Mouse (Mus musculus): ENCODE measurements around the gene Swt1.
A peak's percentile ranks its signal among the peaks of the same experiment; 100 is the strongest.
"Not testable (repeated sequence)": the region's sequence is repeated elsewhere in the genome, so short reads cannot be mapped to it uniquely, and the experiment has no call there.

Gene Swt1

DNA sequence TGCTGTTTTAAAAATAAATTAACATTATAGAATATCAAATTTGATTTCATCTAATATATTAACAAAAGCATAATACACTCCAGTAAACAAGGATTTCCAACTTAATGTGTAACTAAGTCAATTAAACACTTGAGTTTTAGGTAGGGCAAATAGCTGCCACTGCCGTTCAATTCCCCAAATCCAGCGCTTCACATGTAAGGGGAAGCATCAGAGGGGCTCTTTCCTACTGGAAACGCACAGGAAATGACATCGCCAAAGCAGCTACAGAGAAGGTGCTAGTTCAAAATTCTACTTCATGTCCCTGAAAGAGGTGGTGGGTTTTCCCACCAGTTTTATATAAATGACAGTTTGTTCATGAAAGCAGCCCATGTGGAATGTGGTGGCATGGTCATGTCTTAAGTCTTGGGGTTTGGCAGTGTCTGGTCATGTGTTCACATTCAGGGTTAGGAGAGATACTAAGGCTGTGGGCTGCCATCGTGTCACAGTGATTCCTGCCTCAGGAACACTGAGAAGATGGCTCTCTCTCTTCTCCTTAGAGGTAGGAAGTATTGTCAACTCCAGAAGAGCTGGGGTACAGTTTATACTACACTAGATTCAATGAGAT, 60.4 kb downstream of the Swt1 start:
- no peak for DNase-seq (ENCODE audit: inconsistent age in 2 of 2, low spot score in 1 of 2)

DNA sequence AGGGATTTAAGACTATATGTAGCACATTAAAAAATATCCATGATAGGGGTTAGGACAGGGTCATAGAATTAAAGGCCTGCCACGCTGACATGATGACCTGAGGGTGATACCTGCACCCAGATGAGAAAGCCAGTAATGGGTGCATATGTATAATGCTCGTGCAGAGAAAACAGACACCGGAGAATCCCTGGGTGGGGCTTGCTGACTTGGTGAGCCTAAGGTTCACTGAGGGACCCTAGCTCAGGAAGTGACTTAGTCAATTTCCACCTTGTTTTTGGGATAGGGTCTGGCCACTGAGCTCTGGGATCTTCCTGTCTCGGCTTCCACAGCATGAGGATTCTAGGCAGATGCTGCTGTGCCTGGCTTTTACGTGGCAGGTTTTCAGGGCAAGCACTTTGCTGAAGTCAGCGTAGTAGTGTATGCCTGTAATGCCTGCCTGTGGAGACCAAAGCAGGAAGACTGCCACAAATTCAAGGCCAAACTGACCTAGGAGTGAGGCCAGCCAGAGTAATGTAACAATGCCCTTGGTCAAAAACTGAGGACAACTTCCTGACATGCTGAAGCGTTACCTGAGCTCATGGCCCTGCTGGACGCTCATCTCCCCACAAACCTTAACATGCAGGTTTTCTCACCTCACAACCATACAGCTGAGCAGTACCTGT, 61.2 kb downstream of the Swt1 start:
- peak; percentile 45 to 82 for DNase-seq (ENCODE audit: inconsistent age in 2 of 2, low spot score in 1 of 2)

DNA sequence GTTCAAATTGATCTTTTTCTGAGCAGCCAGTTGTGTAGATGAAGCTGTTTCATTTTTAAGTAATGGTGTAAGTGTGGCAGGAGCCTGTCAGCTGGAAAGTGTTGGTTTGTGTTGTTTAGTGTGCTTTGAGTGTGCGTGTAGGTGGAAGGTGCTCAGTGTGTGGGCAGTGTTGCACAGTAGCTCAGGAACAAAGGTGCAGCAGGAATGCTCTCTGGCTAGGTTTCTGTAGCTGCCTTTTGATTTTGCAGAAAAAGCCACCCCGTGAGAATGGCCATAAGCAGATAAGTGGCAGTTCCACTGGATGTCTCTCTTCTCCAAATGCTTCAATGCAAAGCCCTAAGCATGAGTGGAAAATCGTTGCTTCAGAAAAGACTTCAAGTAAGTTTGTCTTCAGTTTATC, 68.9 kb downstream of the Swt1 start:
- no peak for DNase-seq (ENCODE audit: inconsistent age in 2 of 2, low spot score in 1 of 2)

DNA sequence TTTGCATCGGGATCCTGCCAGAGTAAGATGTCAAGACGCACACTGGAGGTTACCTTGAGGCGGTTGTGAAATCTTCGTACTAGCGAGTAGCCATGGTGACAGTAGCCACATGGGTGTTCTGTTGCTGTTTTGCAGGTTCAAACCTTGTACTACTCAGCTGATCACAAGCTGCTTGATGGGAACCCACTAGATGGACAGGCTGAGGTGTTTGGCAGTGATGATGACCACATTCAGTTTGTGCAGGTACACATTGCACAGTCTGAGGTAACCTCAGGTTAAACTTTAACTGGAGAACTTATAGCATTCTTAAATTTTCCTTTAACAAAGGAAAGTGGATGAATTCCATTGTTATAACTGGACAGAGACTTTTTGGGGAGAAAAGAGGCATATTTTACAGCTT, 72.3 kb downstream of the Swt1 start:
- peak in 1 of 2 experiments; percentile 17 for DNase-seq (ENCODE audit: inconsistent age in 2 of 2, low spot score in 1 of 2)

DNA sequence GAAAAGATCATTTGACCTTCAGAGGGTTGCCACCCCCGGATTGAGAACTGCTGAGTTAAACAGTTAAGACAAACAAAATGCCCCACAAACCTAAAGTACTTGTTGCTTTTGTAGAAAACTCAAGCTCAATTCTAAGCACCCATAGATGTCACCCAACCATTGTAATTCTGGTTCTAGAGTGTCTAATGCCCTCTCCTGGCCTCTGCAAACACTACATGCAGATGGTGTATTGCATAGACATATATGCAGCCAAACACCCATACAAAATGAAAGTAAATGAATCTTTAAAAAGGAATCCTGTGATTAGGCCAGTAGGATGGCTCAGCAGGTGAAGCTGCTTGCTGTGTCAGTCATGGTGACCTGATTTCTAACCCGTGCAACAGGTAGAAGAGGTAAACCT, 75.3 kb downstream of the Swt1 start:
- peak in 1 of 2 experiments; percentile 73 for DNase-seq (ENCODE audit: inconsistent age in 2 of 2, low spot score in 1 of 2)

DNA sequence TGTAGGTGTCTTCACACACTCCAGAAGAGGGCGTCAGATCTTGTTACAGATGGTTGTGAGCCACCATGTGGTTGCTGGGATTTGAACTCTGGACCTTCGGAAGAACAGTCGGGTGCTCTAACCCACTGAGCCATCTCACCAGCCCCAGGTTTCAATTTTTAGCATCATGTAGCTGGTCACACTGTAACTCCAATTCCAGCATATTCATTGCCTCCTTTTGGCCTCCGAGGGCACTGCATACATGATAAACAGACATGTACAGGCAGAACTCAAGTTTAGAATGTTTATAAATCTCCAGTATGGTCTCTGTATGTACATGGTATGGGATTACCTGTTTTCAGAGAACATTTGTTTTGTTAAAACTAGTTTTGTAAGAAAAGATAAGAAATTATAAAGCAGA, 80.0 kb downstream of the Swt1 start:
- not testable (repeated sequence) for DNase-seq (ENCODE audit: inconsistent age in 2 of 2, low spot score in 1 of 2)

DNA sequence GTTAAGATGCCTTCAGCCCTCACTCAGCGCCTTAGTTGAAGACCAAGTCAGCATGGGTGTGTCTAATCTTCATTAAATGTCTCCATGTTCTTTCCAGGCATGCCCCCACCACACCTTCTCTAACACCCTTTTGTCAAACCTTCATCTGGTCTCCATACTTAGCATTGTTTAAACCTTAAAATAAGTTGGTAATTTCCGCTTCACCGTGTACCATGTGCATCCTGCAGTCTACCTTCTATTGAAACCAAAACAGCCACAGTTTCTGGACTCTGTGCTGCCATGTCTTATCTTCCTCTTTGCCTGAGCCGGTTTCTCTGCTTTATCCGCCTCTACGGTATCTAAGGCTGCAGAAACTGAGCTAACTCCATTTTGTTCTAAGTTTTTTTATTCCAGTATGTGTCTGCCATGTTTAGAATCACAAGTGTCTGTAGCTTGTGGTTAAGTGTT, 81.6 kb downstream of the Swt1 start:
- DNase-seq (ENCODE audit: inconsistent age in 2 of 2, low spot score in 1 of 2): peak in 1 of 2 experiments; percentile 48

DNA sequence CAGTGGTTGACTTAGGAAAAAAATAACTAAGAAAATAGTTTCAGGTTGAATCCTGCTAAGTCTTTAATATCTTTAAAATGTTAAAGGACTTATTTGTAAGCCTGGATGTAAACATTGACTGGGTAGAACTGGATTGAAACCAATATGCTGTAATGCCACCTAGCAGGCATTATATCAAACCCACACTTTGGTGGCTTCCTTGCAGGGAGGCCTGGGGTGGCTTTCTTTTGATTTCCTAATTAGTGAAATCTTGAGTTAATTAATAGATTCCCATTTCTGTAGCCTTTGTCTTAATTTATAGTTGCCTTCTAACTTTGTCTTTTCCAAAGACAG, 82.4 kb downstream of the Swt1 start:
- DNase-seq (ENCODE audit: inconsistent age in 2 of 2, low spot score in 1 of 2): peak in 1 of 2 experiments; percentile 36

DNA sequence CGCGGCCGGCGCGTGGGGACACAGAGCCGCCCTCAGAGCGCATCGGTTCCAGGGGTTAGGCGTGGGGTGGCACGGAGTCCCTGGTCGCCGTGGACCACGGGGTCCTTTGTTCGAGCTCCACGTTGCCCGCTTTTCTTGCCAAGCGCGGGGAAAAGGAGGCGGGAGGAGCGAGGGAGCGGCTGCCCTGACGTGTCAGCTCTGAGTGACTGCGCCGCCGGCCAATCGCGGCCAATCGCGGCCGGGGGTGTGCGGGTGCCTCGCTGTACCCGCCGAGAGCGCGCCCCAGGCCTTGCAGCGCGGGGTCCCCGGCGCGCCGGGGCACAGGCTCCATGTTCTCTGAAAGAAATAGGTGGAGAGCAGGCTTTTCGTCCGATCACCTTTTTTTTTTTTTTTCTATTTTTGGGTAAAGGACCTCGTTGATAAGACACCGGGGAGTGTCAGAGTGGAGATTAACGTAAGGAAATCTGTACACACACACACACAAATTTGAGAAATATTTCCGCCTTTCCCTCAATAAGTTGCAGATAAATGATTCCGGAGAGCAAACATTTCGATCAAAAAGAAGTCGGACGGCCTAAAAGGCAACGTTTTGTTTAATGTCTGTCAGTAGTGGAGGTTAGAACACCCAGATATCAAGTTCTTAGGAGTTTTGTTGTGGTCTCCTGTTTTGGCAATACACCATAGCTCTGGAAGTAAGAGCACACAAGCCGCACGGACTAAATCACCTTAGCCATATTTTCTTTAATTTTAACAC, 83.0 kb downstream of the Swt1 start:
- DNase-seq (ENCODE audit: inconsistent age in 2 of 2, low spot score in 1 of 2): peak; percentile 96 to 98

DNA sequence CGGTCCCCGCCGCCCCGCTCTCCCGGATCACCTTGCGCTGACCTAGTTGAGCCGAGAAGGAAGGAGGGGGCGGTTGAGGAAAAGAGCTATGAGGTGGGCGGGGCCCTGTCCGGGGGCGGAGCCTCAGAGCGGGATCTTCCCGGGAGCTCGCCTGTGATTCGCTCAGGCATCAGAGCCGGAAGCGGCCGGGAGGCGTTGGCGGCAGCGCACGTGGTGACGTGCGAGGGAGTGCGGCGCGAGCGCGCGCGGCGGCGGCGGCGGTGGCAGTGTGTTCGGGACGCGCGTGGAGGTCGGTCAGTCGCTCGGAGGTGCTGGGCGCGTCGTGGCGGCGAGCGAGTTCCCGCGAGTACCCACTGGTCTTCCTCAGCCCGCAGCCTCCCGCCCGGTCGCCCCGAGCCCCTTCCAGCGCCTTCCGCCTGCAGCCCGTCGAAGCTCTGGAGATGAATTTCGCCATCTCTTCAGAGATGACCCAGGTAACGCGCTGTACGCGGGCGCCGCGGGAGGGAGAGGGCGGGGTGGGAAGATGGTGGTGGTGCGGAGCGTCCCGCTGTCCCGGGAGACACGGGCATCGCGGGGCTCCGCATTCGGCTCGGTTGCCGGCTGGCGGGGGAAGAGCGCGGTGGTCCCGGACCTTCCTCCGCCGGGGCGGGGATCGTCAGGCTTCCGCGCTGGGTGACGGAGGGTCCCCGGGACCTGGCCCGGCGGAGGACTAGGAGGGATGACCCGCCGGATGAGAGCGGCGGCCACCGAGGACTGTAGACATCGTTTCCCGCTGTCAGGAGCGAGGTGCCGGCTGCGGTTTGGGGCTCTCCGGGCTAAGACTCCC, 83.8 kb downstream of the Swt1 start, which contains the start of gene Ivns1abp:
Ivns1abp (plus strand) TSS at position 195 of the 826 bp plus-strand sequence.
- DNase-seq (ENCODE audit: inconsistent age in 2 of 2, low spot score in 1 of 2): peak; percentile 98 to 99

DNA sequence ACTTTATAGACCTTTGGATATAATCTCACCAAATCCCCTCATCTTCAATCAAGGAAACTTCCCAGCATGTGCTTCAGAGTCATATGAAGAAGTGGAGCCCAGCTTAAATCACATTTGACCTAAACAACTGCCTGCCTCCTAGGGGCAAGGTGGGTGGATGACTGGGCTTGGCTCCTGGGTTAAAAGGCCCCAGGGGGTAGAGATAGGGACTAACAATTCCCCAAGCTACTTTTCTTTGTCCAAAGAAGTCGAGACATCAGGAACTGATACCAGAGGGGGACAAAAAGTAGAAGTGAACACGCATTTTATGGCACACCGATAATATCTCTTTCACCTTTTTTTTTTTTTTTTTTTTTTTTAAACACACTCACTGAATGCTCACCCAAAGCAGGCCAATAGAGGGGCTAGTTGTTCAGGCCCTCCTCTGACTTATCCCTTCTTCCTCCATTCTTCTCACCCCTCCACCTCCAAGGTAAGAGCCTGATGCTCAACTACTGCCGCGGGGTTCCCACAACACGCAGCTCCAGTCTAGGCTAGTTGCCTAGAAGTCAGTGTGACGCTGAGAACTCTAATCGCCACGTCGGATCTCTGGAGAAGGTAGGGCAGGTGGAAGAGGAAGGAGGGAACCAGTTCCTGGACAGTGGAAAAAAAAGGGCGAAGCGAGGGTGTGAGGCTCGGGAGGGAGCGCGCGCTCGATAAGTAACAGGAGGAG, 84.5 kb downstream of the Swt1 start:
- peak in 1 of 2 experiments; percentile 73 for DNase-seq (ENCODE audit: inconsistent age in 2 of 2, low spot score in 1 of 2)

DNA sequence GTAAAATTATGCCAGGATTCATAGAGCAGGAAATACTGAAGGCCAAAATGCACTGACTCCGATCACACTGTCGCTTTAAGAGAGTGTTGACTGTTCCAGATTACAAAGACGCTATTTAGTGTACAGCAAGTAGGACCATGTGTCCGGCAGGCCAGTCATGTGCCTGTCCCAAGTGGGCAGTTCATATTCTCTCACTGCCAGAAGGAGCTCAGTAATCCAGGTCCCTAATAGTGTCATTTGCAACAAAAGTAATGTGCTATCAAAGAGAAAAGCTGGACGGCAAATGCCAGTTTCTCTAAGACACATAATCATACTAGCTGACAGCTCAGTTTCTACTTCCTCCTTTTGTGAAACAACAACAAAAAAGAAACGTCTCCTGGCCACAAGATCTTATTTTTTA, 85.3 kb downstream of the Swt1 start:
- peak in 1 of 2 experiments; percentile 59 for DNase-seq (ENCODE audit: inconsistent age in 2 of 2, low spot score in 1 of 2)

DNA sequence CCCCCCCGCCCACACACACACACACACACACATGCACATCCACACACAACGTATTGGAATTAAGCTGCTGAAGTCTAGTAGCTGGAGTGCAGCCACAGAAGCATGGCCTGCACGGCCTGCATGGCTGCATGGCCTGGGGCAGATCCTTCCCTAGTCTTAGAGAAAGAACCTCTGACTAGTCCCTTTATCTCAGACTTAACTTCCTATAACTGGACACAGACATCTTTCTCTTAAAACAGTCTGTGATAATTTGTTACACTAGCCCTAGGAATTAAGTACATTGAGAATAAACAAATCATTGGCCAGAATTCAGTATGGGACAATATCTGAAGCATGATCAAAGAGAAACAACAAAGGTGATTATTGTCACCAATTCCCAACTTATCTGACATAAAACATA, 85.9 kb downstream of the Swt1 start:
- DNase-seq (ENCODE audit: inconsistent age in 2 of 2, low spot score in 1 of 2): no peak

DNA sequence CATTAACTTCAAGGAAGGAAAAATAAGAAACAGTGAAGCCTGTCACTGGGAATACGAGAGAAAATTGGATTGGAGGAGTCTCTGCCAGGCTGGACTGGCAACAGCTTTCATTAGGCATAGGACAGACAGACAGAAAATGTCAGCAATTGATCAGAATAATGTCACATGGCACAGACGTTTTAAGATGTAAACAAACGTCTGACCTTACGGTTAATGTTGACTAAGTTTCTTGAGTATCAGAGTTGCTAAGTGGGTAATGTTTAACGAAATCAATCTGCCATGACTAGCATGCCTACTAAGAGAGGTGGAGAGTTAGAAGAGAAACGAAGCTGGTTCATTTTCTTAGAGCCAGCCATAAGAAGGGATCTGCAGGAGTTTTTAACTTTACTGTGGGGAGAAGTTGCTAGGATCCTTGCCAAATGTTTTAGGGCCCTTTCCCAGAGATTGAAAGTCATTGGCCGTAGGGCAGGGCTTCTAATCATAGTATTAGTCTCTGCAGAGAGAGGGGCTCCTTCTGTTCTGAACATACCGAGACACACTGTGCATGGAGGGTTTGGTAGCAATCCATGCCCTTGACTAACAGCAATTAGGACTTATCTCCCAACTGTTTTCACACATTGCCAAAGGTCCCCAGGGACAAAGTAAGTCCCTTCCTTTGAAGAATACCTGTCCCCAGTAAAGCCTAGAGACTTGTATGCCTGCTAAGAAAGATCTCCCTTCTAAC, 86.8 kb downstream of the Swt1 start:
- DNase-seq (ENCODE audit: inconsistent age in 2 of 2, low spot score in 1 of 2): peak in 1 of 2 experiments; percentile 44

DNA sequence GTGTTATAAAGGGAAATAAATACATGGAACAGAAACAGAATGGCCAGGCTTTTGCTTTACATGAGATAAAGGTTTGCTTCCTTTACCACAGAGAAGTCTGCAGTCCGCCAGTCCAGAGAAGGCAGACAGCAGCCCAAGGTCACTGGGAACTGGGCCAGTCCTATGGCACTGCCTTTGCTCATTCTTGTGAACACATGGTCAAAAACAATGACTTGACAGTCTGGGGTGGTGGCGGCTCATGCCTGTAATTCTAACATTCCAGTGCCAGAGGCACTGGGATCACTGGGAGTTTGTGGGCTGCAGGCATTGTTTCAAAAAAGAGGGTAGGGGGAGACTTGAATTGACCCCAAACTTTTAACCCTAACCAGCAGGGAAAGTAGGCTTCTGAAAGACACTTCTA, 89.3 kb downstream of the Swt1 start:
- DNase-seq (ENCODE audit: inconsistent age in 2 of 2, low spot score in 1 of 2): peak; percentile 81 to 92

DNA sequence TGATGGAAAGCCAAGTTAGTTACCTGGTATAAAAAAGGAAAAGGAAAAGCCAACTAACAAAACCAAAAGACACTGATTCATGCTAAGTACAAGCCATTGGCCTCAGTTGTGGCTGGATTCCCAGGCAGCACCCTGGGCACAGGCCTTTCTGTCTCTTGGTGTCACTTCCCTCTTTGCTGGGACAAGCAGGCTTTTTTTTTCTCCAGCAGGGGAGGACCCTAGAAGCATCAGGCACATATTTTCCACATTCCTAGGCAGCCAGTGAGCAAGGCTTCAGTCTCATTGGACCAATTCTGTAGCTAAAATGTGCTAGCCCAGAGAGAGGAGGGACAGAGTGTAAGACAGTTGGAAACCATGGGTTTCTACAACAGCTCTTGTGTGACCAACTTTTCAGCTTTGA, 90.0 kb downstream of the Swt1 start:
- peak in 1 of 2 experiments; percentile 47 for DNase-seq (ENCODE audit: inconsistent age in 2 of 2, low spot score in 1 of 2)

DNA sequence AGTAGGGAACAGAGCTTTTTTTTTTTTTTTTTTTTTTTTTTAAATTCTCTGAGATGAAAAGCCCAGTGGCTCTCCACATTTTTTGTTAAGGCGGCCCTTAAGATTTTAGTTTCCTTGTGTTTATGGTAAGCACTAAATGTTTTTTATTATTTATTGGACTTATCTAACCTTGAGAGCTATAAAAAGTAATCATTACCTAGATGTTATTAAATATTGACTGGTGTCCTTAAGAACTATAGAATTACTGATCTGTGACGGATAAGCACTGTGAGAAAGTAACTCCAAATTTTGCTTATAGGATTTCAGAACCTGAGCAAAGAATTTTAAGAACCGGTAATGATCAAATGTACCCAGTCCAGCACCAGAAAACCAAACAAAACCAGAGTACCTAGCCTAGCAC, 95.4 kb downstream of the Swt1 start:
- DNase-seq (ENCODE audit: inconsistent age in 2 of 2, low spot score in 1 of 2): no peak

DNA sequence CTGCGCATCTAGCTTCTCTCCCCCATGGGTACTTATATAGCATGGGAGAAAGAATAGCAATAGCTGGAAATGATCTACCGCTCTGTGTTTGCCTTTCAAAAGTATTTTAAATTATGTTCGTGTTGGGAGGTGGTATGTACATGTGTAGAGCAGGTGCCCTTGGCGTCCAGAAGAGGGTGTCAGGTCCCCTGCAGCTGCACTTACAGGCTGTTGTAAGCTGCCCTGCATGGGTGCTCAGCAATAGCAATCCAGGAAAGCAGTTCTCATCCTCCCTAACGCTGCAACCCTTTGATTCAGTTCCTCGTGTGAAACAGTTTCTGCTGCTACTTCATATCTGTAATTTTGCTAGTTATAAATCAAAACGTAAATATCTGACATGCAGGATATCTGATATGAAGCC, 98.7 kb downstream of the Swt1 start:
- DNase-seq (ENCODE audit: inconsistent age in 2 of 2, low spot score in 1 of 2): no peak

DNA sequence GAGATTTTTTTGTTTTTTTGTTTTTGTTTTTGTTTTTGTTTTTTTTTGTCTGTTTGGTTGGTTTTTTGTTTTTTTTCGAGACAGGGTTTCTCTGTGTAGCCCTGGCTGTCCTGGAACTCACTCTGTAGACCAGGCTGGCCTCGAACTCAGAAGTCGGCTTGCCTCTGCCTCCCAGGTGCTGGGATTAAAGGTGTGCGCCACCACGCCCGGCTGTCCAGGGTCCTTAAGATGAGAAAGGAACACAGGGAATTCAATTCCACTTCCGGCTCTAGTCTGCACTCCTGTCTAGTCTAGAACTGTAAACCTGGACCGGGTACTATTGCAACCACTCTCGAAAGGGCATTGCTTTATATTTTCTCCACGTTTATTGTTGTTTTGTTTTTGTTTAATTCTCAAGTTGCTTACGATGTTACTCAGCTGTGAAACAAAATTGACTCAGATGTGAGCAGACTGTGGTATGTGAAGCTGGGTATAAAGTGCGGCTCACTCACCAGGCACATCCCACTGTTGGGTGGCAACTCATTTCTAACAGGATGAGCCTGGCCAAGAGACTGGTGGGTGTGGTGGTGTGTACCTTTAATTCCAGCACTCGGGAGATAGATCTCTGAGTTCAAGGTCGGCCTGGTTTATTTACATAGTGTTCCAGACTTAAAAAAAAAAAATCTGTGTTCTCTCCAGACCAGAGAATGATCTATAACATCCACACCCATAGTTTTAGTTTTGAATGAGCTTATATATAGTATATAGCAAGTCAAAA, 99.7 kb downstream of the Swt1 start:
- DNase-seq (ENCODE audit: inconsistent age in 2 of 2, low spot score in 1 of 2): no peak
